Mouse (Mus musculus) lung, postnatal 0 days (tissue): ENCODE data around the gene Pa2g4. TPM values are rescaled to one million over a fixed set of nuclear protein-coding genes. Genes with fewer than 3 reads are reported as not detected.

Experiments
- ATAC-seq: fragments of 200-750 bp; cut with Nextera tagmentation; 2 replicates; pipeline ENCODE4 v1.8.0; 2017; ENCODE audit warnings: moderate library complexity
- DNase-seq: peaks from one replicate; pipeline ENCODE4 v3.0.0-alpha.2; 2016; ENCODE audit warnings: low spot score
- H3K27ac ChIP-seq: fragments of 300-500 bp; sonication (generic); 2 replicates; pipeline ENCODE4 v1.5.1; 2014; ENCODE audit warnings: antibody characterized with exemption, mild to moderate bottlenecking, low read length, mixed read lengths
- H3K27me3 ChIP-seq: fragments of 300-500 bp; sonication (generic); replicated peaks from 2 replicates; pipeline ENCODE4 v1.6.1; 2014; ENCODE audit warnings: low read length, mixed read lengths; ENCODE audit not compliant: insufficient read depth
- H3K36me3 ChIP-seq: fragments of 300-500 bp; sonication (generic); 2 replicates; pipeline ENCODE4 v1.6.1; 2014; ENCODE audit warnings: low read length, mixed read lengths; ENCODE audit not compliant: insufficient read depth
- H3K4me1 ChIP-seq: fragments of 300-500 bp; sonication (generic); 2 replicates; pipeline ENCODE4 v1.6.1; 2014; ENCODE audit warnings: antibody characterized with exemption, low read depth, low read length, mixed read lengths; ENCODE audit not compliant: insufficient read depth
- H3K4me2 ChIP-seq: fragments of 300-500 bp; sonication (generic); replicated peaks from 2 replicates; pipeline ENCODE4 v1.6.1; 2014; ENCODE audit warnings: low read depth, mild to moderate bottlenecking, low read length, moderate library complexity, mixed read lengths
- H3K4me3 ChIP-seq: fragments of 300-500 bp; sonication (generic); 2 replicates; pipeline ENCODE4 v1.5.1; 2014; ENCODE audit warnings: low read depth, low read length
- H3K9ac ChIP-seq: fragments of 300-500 bp; sonication (generic); replicated peaks from 2 replicates; pipeline ENCODE4 v1.6.1; 2014; ENCODE audit warnings: low read depth, mild to moderate bottlenecking
- H3K9me3 ChIP-seq: fragments of 300-500 bp; sonication (generic); 2 replicates; pipeline ENCODE4 v1.6.1; 2016; ENCODE audit warnings: low read length, mixed read lengths
- CTCF ChIP-seq: IDR thresholded peaks from 2 replicates; pipeline ENCODE4 v1.5.1; 2016; ENCODE audit warnings: antibody characterized with exemption, mild to moderate bottlenecking
- EP300 ChIP-seq: IDR thresholded peaks from 2 replicates; pipeline ENCODE4 v1.6.1; 2016; ENCODE audit warnings: antibody characterized with exemption, mild to moderate bottlenecking, control low read depth
- WGBS: fragments of 180-500 bp; shearing (Covaris S2); extraction: QIAGEN DNeasy Blood & Tissue Kit; methylation state at CpG from one replicate; pipeline ENCODE4 v1.1.7; 2014; 5-methylcytosine and 5-hydroxymethylcytosine counted together
- polyA plus RNA-seq: library from polyadenylated mRNA; unstranded; fragments of >200 nt; fragmentation: Nextera tagmentation; extraction: Ambion mirVana; gene quantifications from 2 replicates; pipeline ENCODE4 v1.2.1, GENCODE M21; 2015

The Pa2g4 gene
- polyA plus RNA-seq, 1 experiment from 2014 or later = 64.2 TPM

DNA sequence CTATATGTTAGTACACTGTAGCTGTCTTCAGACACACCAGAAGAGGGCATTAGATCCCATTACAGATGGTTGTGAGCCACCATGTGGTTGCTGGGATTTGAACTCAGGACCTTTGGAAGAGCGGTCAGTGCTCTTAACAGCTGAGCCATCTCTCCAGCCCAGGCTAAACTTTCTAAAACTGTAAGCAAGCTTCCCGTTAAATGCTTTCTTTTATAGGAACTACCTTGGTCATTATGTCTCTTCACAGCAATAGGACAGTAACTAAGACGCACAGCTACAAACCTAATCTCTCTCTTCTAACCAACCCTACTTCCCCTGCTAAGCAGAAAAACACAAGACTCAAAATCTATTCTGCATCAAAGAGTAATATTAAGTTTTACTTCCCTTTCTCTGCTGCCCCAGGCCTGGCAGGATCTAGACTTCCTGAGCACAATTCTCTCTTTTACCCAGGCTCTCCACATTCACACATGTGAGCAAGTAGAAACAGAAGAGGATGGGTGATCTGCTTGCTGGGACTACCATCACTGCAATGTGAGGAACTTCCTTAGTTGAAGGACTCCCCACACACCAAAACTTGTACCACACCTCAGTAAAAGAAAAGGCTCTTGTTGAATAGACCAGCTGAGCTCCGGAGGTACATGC lies 30.0 kb downstream of the Pa2g4 start:
- Histone ChIP-seq H3K27me3 (no peaks in the 10 kb centered on the region), H3K4me1 (no peaks in the 10 kb centered on the region), H3K36me3 (no peaks in the 10 kb centered on the region), H3K9ac (no peak overlapping the region), H3K4me3 (no peak overlapping the region), H3K4me2 (peak overlapping the region; percentile 29), H3K9me3 (no peaks in the 10 kb centered on the region), H3K27ac (peak overlapping the region; percentile 49; the same call in 1 of the 2 replicates)
- TF ChIP-seq CTCF (no peak), EP300 (no peak)
- no peak; the same call in 1 of the 2 replicates for ATAC-seq
- no peak for DNase-seq
- 74% methylated on average over 4 of the region's 4 CpGs for WGBS

DNA sequence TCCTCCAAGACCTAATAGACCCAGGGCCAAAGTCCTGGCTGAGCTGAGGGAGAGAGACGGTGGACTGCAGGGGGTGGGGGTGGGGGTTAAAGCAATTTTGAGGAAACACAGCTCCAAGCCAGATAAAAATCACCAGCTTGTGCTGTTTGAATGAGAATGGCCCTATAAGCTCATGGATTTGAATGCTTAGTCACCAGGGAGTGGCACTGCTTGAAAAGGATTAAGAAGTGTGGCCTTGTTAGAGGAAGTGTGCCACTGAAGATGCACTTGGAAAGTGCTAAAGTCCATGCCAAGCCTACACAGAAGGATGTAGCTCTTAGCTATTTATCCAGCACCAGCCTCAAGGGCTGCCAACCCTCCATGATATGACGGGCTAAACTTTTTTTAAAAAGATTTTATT lies 30.6 kb downstream of the Pa2g4 start:
- Histone ChIP-seq H3K4me3 (no peak overlapping the region), H3K4me2 (no peak overlapping the region), H3K9me3 (no peaks in the 10 kb centered on the region), H3K27ac (no peak overlapping the region), H3K36me3 (no peaks in the 10 kb centered on the region), H3K4me1 (no peaks in the 10 kb centered on the region), H3K27me3 (no peaks in the 10 kb centered on the region), H3K9ac (no peak overlapping the region)
- WGBS = 77% methylated on average over 2 of the region's 2 CpGs
- DNase-seq = no peak
- TF ChIP-seq CTCF (no peak), EP300 (no peak)
- ATAC-seq = no peak

DNA sequence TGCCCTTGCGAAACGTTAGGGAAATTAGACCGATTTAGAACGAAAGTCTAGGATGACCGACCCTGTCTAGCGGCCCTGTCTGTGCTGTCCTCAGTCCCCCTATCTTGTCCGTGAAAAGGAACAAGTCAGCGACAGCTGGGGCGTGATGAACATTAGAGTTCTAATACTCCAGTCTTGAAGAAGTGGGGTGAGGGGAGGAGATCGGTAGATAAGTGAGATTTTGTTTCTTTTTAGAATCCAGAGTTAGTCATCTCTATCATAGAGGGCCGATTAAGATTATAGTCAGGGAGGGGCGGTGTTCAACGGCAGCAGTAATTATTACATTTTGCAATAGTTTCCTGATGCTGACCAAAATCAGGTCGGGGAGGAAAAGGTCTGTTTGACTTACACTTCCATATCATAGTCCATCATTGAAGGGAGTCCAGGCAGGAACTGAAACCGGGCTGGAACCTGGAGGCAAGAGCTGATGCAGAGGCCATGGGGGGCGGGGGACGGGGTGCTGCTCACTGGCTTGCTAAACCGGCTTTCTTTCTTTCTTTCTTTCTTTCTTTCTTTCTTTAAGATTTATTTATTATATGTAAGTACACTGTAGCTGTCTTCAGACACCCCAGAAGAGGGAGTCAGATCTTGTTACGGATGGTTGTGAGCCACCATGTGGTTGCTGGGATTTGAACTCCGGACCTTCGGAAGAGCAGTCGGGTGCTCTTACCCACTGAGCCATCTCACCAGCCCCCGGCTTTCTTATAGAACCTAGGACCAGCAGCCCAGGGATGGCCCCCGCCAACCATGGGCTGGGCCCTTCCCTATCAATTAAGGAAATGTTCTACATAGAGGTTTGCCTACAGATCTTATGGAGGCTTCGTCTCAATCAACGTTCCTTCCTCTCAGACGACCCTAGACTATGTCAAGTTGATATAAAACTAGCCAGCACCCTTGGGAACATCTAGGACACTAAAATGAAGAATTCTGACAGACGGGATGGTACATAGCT lies 39.1 kb downstream of the Pa2g4 start:
- H3K36me3 ChIP-seq = no peaks in the 10 kb centered on the region
- H3K4me1 ChIP-seq = peaks cover 6% of the 10 kb centered on the region; the same call in 1 of the 2 replicates
- peak overlapping the region; percentile 12; the same call in 1 of the 2 replicates for H3K9ac ChIP-seq
- H3K9me3 ChIP-seq = no peaks in the 10 kb centered on the region
- H3K4me3 ChIP-seq = peak overlapping the region; percentile 85
- H3K27me3 ChIP-seq = no peaks in the 10 kb centered on the region
- DNase-seq = peak; percentile 67
- no peak for TF ChIP-seq EP300
- no peak for TF ChIP-seq CTCF
- 29% methylated on average over 28 of the region's 28 CpGs for WGBS
- ATAC-seq = 0 out of 2 replicates have a peak, but pooled peaks have one; percentile 13
- peak overlapping the region; percentile 70 for H3K27ac ChIP-seq
- H3K4me2 ChIP-seq = peak overlapping the region; percentile 92

DNA sequence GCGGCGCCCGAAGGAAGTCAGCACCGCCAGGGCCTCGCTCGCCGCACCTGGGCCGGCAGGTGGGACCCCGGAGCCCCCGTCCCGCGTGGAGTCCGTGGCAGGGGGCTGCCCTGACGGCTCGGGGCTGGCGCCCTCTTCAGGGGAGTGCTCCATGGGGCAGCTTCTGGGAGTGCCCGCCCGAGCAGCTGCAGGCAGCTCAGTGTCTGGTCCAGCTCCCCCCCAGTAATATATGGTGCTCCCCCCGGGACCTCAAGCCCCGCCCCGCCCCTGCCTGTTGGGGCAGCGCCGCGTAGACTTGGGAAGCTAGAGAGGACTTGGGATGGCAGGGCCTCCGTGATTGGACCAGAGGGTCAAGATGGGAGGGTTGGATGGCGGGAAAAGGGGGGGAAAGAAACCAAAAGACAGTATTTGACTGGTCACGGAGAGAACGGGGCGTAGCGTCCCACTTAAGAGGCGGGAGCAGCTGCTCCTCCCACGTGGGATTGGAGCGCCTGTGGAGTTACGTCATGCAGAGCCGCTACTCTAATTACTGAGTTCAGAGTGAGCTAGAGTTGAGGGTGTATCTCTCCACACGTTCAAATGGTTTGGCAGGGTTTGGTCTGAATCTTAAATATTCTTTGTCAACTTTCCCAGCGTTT lies 40.0 kb downstream of the Pa2g4 start, which contains the start of gene Esyt1:
Gene Esyt1, minus strand, starts transcription at position 201 of the 638 bp plus-strand sequence.
- TF ChIP-seq CTCF (peak; percentile 66), EP300 (peak; percentile 24; the same call in 1 of the 2 replicates)
- no peaks in the 10 kb centered on the region for H3K9me3 ChIP-seq
- peak; percentile 98 for ATAC-seq
- H3K27ac ChIP-seq = peak within 1 kb of the TSS; percentile 93
- peak within 1 kb of the TSS; percentile 85 for H3K4me3 ChIP-seq
- no peaks in the 10 kb centered on the region for H3K27me3 ChIP-seq
- DNase-seq = peak; percentile 100
- WGBS = under 1% methylated on average over 31 of the region's 37 CpGs
- H3K9ac ChIP-seq = peak within 1 kb of the TSS; percentile 79
- no peaks in the 10 kb centered on the region; the same call in 1 of the 2 replicates for H3K36me3 ChIP-seq
- H3K4me1 ChIP-seq = peaks cover 6% of the 10 kb centered on the region; the same call in 1 of the 2 replicates
- peak within 1 kb of the TSS; percentile 92 for H3K4me2 ChIP-seq

DNA sequence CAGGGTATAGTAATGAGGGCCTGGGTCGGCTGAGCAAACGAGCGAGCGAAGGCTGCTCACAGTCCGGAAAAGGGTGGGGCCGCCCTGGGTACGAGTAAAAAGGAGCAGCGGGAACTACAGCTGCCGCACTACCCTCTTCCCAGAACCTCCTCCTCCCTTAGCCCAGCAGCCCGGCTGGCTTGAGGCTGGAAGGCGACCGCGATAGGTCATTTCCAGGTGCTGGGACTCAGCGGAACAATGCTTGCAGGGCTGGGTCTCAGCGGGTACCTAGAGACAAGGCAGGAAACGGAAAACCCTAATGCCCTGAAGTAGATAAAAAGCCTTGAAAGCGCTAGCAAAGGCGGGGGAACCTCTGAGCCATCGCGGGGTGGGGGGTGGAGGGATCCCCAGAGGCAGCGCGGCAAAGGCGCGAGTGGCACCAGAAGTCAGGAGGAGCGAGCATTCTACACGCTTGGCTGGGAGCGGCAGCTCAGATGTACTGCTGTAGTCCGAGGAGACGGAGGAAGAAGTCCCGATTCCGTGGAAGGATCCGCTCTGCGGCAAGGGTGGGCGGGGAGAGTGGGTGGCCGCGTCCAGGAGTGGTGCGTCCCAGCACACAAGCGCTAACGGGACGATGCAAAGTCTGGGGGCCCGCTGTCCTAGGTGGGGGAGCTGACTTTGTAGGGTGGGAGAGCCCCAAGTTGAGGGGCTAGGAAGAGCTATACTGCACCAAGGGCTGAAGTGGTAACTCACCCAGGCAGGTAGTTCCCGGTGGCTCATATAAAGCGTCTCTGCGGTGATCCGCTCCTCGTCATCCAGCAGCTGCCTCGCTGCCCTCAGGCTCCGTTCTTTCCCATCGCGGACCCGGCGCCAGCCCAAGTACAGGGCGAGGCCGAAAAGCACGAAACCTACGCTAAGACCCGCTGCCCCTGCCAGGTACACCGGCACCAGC lies 40.8 kb downstream of the Pa2g4 start:
- no peaks in the 10 kb centered on the region for H3K9me3 ChIP-seq
- peak overlapping the region; percentile 93 for H3K27ac ChIP-seq
- H3K27me3 ChIP-seq = no peaks in the 10 kb centered on the region
- no peak for TF ChIP-seq EP300
- TF ChIP-seq CTCF = no peak
- peak; percentile 77 for DNase-seq
- ATAC-seq = peak; percentile 24
- H3K4me3 ChIP-seq = peak overlapping the region; percentile 85
- H3K4me2 ChIP-seq = peak overlapping the region; percentile 92
- H3K36me3 ChIP-seq = peaks cover 6% of the 10 kb centered on the region; the same call in 1 of the 2 replicates
- H3K4me1 ChIP-seq = peaks cover 6% of the 10 kb centered on the region; the same call in 1 of the 2 replicates
- peak overlapping the region; percentile 79 for H3K9ac ChIP-seq
- 2% methylated on average over 58 of the region's 58 CpGs for WGBS
